Mouse (Mus musculus) heart, adult 18-20 months (tissue): ENCODE measurements around the gene Gm5741. TPM values are rescaled to one million over a fixed set of nuclear protein-coding genes. Genes with fewer than 3 reads are reported as not detected.
A peak's percentile ranks its signal among the peaks of the same experiment; 100 is the strongest.
"Not testable (repeated sequence)": the region's sequence is repeated elsewhere in the genome, so short reads cannot be mapped to it uniquely, and the experiment has no call there.

Source experiments
- DNase-seq, 2 experiments: peaks; one replicate each; pipeline ENCODE4 v3.0.0; 2021 to 2022; ENCODE audit warnings: mixed read lengths in 1 of 2
- long read RNA-seq, 2 experiments: library from polyadenylated mRNA; stranded (forward); transcript quantifications; one replicate each; pipeline ENCODE4 v2.0.0; 2021
- total RNA-seq, 2 experiments: library from RNA; stranded (reverse); gene quantifications; 2 replicates each; pipeline ENCODE4 v1.2.3; 2021

Gene Gm5741
- total RNA-seq = not detected
- long read RNA-seq, experiment 1 = 0 reads
- long read RNA-seq, experiment 2 = 0 reads

GRCm38 (mm10) chr8:85067982-85068381 is at the start of gene Gm5741:
Gene Gm5741, minus strand, starts transcription at chr8:85067982.
- no peak for DNase-seq

DNA sequence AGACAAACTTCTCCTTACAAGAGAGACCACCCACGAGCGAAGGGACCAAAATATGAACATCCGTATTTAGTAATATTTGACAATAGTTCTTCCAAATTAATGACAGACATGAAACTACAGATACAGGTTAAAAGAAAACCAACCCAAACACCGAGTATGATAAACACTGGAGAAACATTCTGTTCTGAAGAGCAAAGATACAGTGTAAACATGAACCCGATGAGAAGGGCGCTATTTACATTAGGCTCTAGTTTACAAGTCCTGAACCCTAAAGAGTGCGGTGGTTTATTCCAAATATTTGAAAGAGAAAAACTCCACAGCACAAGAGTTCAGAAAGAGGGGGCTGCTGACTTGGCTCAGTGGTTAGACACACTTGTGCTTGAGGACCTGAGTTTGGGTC is 49.2 kb upstream of the Gm5741 start:
- DNase-seq = no peak

GRCm38 (mm10) chr8:85115501-85115900 is 47.7 kb upstream of the Gm5741 start:
- DNase-seq = no peak

- no peak for DNase-seq
Observed at GRCm38 (mm10) chr8:85113241-85113640, 45.5 kb upstream of the Gm5741 start.

DNA sequence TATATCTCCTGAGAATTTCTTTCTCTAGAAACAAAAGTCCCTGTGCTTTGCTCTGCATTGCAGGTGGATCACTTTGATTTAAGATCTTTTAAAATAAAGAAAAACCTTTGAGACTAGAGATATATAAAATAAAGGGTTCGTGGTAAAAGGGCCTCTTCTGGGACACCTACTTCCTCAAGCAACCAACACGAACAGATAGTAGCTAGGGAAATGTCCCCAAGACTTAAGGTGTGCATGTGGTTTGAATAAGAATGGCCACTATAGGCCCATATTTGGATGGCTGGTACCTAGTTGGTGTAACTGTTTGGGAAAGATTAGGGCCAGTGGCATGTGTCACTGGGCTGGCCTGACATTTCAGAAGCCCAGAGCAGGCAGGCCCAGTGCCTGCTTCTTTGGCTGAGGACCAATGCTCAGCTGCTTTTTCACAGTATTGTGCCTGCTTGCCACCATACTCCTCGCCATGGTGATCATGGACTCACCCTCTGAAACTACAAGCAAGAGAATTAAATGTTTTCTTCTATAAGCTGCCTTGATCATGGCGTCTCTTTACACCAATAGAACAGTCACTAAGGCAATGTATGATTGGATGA is 32.4 kb upstream of the Gm5741 start:
- no peak for DNase-seq

DNA sequence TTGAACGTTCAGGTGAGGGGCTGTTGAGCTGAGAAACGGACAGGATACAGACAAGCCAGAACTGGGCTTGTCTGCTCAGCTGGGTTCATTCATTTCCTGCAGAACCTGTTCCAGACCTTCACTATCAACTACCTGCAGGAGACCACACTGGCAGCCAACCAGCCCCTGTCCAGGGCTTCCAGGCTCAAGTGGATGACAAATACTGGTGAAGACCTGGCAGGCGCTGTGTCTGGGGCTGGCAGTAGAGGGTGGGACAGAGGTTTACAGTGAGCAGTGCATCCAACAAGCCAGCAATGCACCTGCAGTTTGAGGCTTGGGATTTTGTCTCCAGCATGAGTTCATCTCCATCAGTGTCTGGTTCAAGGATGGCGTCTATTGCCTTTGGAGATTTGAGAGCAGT is 29.1 kb upstream of the Gm5741 start:
- DNase-seq = no peak

- no peak for DNase-seq
Observed at GRCm38 (mm10) chr8:85096196-85096595, 28.4 kb upstream of the Gm5741 start.

- DNase-seq = no peak
Observed at GRCm38 (mm10) chr8:85095566-85095965, 27.8 kb upstream of the Gm5741 start.

- no peak for DNase-seq
Observed at GRCm38 (mm10) chr8:85095051-85095450, 27.3 kb upstream of the Gm5741 start.

DNA sequence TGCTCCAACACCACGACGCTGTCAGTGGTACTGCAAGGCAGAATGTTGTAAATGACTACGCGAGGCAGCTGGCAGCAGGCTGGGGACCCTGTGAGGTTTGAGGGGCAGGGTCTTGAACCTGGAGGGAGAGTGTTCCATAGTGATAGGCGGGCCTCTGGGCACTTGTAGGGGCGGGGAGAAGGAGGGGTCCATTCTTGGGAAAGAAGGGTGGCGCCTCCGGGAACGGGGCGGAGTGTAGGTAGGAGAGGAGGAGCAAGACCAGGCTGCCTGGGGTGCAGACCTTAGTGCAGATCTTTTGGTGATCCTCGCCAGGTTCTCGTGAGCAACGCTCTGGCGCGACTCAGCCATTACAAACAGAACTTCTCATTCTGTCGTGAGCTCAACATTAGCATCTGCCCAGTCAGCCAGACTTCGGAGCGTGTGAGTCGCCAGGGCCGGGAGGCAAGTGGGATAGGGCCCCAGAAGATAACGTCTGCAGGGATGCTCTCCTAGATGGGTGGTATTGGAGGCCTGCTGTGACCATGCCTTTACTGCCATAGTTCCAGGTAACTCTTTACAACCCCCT is 23.8 kb upstream of the Gm5741 start:
- no peak for DNase-seq

DNA sequence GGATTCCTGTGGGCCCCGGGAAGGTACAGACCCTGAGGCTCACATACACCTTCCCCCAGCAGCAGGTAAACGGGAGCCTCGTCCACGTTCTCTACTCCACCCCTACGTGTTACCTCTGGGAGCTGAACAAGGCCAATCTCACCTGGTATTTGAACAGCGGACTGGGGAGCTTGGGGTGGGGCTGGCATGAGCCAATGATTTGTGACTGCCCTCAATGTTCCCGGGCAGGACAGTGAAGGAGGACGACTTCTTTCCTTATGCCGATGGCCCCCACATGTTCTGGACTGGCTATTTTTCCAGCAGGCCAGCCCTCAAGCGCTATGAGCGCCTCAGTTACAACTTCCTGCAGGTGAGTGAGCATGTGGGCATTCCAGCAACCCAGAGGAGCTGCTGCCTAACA is 23.1 kb upstream of the Gm5741 start:
- DNase-seq = no peak

DNA sequence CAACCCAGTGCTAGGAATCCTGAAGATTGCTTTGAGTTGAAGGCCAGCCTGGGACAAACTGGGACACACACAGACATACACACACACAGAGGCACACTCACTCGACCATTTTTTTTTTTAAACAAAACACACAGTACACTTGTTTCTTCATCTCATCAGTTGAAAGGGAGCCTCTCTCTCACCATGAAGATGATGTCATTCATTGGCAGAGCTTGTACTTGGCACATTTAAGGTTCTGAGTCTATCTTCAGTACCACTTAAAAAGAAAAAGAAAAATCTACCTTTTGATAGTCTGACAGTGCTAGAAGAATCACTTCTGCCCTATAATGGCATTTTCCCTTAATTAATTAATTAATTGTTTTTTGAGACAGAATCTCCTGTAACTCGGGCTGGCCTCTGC is 21.0 kb upstream of the Gm5741 start:
- DNase-seq = no peak

DNA sequence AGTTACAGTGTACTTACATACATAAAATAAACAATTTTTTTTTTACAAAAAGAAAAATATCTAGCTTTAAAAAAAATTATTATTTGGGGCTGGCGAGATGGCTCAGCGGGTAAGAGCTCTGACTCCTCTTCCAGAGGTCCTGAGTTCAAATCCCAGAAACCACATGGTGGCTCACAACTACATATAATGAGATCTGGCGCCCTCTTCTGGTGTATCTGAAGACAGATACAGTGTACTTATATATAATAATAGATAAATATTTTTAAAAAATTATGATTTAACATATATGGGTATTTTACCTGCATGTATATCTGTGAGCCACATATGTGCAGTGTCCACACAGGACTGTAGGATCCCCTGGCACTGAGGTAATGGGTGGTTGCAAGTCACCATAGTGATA is 18.5 kb upstream of the Gm5741 start:
- DNase-seq = no peak

DNA sequence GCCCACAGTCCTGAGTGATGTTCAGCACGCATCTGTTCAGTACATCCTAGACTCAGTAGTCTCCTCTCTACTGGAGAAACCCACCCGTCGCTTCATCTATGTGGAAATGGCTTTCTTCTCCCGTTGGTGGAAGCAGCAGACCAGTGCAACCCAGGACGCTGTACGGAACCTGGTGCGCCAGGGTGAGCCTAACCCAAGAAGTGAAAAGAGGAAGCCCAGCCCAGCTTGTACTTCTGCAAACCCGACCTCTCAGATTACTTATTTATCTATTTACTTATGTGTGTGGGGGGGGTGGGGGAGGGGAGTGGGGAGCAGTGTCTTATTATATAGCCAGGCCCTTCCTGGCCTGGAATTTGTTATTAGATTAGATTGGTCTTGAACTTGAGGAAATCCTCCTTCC is 16.9 kb upstream of the Gm5741 start:
- peak in 1 of 2 experiments; percentile 41 for DNase-seq

DNA sequence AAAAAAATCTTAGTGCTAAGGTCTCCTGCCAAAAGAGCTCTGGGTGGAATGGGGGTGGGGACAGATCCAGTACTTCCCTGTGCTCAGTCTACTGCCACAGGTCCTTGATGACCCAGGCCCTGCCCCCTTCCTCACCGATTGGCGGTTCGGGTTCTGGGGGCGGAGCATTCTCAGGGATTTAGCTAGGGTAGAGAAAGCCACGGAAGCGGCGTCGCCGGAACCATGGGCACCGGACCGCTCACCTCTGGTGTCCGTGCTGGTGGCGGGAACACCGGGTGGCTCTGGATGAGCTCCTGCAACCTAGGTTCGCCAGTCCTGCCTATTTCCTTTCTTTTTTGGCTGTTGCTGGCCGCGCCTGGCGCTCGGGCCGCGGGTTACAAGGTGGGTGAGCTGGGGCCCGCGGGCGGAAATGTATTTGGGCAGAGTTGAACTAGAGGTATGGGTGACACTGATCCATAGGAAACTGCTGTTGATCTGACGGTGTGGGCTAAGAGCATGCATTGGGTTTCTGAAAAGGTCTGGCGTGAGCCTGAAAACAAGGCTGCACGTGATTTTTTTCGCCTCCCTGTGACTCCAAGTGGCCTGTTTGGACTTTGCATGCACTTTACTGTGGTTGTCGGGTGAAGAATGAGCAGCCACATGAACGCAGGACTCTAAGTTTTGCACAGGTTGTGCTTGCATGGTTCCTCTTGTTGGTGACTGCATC is 15.5 kb upstream of the Gm5741 start, which contains the start of gene Man2b1:
Man2b1 (plus strand) TSS at position 163 of the 706 bp plus-strand sequence.
- peak; percentile 93 to 95 for DNase-seq

- DNase-seq = not testable (repeated sequence)
Observed at GRCm38 (mm10) chr8:85082169-85082568, 14.4 kb upstream of the Gm5741 start.

DNA sequence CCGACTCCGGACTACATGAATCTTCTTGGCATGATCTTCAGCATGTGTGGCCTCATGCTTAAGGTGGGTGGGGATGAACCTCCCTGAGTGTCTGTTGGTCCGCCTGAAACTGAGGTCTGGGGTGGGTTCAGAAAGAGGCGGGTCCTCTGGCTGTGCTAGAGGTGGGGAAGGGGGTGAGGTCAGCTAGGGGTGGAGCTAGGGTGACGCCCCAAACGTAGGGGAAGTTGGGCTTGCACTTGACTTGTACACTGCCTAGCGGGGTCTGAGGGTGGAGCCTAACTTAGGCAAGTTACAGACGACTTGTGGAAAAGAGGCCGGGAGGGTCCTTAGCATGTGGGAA is 13.4 kb upstream of the Gm5741 start, which contains the start of gene Wdr83:
Wdr83 (minus strand) TSS at position 91 of the 340 bp plus-strand sequence.
- DNase-seq = peak in 1 of 2 experiments; percentile 64

GRCm38 (mm10) chr8:85080532-85081215 is 12.9 kb upstream of the Gm5741 start, which contains the start of gene Wdr83os:
Gene Wdr83os, plus strand, starts transcription at chr8:85080740.
- peak; percentile 64 to 81 for DNase-seq

DNA sequence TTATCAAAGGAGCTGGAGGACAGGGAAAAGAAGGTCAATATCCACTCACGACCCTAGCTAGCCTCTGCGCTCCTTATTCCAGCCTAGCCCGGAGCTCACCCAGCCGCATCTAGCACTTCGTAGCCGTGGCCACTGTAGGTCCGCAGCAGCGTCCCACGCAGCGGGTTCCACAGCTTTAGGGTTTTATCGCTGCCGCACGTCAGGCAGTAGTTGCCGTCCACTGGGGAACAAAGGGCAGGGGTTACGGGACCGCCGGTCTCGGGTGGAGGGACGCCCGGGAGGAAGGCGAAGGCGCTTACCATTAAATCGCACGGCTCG is 12.4 kb upstream of the Gm5741 start:
- peak in 1 of 2 experiments; percentile 36 for DNase-seq

DNA sequence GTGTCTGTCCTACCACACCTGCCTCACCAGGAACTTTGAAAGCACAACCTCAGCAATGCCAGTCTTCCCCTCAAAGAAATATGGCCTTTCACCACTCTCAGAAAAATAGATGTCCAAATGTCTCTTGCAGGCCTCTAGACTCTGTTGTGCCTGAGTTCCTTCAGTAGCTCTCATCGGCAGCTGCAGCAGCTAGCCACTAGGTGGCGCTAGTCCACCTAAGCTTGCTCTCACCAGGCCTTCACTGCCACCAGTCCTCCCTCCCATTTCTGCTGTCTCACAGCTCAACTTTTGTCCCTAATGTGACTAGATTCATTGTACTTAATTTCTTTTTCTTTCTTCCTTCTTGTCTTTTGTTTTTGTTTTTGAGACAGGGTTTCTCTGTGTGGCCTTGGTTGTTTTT is 9.2 kb upstream of the Gm5741 start:
- peak; percentile 82 to 85 for DNase-seq

DNA sequence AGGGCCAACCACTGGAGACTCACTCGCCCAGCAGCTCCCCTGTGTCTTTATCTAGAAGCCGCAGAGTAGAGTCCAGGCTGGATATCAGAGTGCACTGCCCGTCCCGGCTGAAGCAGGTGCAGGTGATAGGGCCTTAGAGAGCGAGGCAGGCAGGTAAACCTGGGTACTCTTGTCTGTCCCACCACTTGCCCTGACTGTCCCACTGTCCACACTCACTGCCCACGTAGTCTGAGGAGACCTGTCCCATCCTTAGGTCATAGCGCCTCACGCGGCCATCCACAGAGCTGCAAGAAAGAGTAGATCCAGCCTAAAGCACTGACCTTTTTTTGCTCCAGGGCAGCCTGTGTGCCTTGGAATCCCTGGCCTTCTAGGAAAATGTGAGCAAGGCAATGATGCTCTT is 8.2 kb upstream of the Gm5741 start:
- peak; percentile 31 to 63 for DNase-seq

DNA sequence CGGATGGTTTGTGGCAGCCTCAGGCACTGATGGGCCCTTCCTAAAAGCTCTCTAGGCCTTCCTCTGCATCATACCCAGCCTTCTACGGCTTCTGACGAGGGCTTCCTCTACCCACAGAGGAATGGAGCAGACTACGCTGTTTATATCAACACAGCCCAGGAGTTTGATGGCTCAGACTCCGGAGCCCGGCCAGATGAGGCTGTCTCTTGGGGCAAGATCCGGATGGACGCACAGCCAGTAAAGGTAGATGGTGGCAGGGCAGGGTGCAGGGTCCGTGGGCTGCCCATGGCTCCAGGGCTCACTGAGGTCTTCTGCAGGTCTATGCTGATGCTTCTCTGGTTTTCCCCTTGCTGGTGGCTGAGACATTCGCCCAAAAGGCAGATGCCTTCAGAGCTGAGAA is 6.8 kb upstream of the Gm5741 start:
- DNase-seq = no peak

DNA sequence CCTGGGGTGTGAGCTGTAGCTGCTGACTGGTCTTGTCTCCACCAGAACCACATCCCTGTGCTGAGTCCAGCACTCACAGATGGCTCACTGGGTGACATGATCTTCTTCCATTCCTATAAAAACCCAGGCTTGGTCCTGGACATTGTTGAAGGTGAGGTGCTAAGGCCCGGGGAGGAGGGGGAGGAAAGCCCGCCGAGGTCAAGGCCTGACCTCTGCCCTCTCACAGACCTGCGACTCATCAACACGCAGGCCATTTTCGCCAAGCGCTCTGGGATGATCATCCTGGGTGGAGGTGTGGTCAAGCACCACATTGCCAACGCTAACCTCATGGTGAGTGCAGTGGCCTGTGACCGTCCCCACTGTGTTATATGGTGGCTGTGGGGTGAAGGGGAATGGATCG is 6.4 kb upstream of the Gm5741 start:
- no peak for DNase-seq
